Mouse (Mus musculus) layer of hippocampus, postnatal 14 days (tissue): ENCODE results near the gene Trim62. TPM values are rescaled to one million over a fixed set of nuclear protein-coding genes. Genes with fewer than 3 reads are reported as not detected.
A peak's percentile ranks its signal among the peaks of the same experiment; 100 is the strongest.

Experiments used
- DNase-seq, 2 experiments: peaks; one replicate each; pipeline ENCODE4 v3.0.0; 2021 to 2022; ENCODE audit warnings: low spot score in 2 of 2, mixed read lengths in 1 of 2
- long read RNA-seq, 2 experiments: library from polyadenylated mRNA; stranded (forward); transcript quantifications; one replicate each; pipeline ENCODE4 v2.0.0; 2021
- total RNA-seq, 2 experiments: library from RNA; stranded (reverse); gene quantifications; 2 replicates each; pipeline ENCODE4 v1.2.3; 2021

Gene Trim62
- 10 to 100 TPM; 17.8 to 19.5 TPM for total RNA-seq
- long read RNA-seq, experiment 1, transcript Trim62-201 (5 exons, 3,752 nt), result major isoform, 32 of 34 reads
- long read RNA-seq, experiment 1, partial matches to known transcripts, result 0 of 34 reads
- long read RNA-seq, experiment 1, other reads (novel, unspliced or antisense), result 2 of 34 reads
- long read RNA-seq, experiment 2, transcript Trim62-201 (5 exons, 3,752 nt), result major isoform, 27 of 33 reads
- long read RNA-seq, experiment 2, partial matches to known transcripts, result 5 of 33 reads
- long read RNA-seq, experiment 2, other reads (novel, unspliced or antisense), result 1 of 33 reads

DNA sequence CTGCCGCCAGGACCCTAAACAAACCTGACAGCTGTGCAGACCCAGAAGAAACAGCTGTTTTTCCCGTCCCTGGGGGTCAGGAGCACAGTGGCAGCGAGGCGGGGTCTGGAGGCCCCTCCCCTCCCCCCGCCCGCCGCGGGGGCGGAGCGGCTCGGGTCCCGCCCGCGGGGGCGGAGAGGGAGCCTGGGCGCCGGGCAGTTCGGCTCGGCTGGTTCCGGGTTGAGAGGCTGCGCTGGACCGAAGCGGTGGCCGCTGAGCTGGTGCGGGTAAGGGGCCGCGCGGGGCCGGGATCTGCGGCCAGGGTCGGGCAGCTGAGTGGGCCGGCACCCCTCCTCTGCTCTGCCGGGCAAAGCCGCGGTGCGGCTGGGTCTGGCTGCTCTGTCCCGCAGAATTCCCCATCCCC, at the start of gene Trim62:
TSS of gene Trim62 (plus strand) at position 202 of the 403 bp plus-strand sequence.
- peak; percentile 58 to 64 for DNase-seq

DNA sequence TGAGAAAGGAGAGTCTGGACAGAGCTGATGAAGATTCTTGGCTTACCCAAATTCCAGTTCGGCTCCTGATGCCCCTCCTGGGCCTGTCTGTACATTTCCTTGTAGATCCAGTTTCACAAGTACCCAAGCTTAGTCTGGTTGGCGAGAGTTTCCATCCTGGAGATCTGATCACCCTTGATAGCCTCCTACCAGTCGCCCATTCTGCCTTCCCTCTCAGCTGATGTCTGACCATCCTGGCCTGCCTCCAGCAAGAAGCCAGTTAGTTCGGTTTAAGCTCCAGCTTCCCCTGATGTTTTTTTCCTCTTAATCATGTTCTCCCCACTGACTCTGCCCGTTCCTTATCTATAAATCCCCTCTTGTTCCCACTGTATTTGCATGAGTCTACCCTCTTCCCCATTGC, 45.2 kb upstream of the Trim62 start:
- DNase-seq, result no peak

DNA sequence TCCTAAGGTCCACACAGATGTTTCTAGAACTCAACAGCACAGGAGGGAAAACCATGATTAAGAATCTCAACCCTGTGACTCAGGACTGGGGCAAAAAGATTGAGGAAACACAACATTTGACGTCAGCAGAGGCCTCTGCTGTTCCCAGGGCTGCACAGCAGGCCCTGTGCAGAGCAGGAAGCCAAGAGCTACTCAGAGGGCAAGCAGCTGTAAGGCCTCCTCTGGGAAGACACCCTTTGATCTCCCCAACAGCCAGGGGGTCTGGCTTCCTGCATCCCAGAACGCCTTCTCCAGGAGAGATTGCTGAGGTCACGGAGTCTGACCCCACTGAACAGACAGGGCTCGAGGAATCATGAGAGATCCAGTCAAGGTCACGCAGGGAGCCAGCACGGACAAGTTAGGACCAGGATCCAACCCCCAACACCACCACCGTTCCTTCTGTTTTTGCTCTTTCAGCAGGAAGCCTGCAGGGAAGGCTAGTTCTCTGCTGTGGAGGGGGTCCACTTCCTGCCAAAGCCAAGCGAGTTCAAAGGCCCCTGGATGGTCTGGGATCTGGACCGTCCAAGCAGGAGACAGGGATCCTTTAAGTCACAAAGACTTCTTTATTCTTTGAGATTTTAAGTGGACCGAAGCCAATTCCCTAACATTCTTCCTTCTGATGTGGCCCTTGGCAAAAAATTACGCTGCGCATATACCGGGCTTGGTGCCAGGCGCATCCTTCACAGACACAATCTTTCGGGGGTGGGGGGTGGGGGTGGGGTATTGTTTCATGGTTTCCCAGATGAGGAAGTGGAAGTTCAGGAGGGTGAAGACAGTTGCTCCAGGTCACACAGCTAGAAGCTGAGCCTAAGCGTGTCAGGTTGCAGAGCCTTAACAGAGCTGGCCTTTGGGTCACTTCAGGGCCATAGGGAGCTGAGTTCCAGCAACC, 43.3 kb upstream of the Trim62 start:
- DNase-seq, result no peak

DNA sequence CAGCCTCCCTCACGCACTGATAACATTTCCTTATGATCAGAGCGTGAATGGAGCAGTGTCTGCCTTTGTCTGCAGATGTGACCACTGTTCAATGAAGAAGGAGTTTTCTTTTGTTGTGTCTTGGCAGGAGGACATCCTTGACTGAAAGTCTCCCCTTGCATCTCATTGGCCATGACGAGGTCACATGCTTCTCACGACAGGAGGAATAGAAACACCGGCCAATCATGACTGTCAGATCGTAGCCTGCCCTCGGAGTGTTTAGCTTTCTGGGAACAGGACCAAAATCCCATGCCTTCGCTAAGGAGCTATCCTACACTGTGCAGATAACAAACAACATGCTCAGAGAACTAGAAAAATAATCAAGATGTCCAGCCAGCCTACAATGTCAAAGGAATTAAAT, 42.1 kb upstream of the Trim62 start:
- DNase-seq, result no peak

- no peak for DNase-seq
These were observed 38.8 kb upstream of the Trim62 start for GRCm38 (mm10) chr4:128844566-128844965.

DNA sequence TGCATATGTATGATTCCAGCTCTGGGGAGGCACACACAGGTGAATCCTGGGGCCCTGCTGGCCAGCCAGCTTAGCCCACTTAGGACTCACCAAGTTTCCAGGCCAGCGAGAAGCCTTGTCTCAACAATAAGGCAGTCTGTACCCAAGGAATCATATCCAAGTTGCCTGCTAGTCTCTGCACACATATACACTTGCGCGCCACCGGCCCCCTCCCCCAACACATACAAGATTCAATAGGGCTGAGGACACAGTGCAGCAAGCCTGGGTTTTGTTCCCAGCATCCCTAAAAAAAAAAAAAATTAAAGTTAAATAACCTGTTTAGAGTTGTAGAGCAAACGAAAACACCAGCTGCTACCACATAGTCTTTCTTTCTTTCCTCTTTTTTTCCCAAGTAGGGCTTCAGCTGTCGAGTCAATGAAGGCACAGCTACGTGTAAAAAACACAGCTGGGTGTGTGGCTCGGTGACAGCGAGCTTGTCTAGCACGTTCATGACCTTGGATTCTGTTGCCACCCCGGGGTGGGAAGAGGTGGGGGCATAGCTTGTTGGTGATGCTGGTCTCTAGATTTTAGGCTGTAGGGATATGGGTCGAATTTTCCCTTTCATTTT, 37.9 kb upstream of the Trim62 start:
- no peak for DNase-seq

- DNase-seq, result no peak
These were observed 34.4 kb upstream of the Trim62 start for GRCm38 (mm10) chr4:128848961-128849360.

GRCm38 (mm10) chr4:128849686-128850085, 33.7 kb upstream of the Trim62 start:
- DNase-seq, result no peak

DNA sequence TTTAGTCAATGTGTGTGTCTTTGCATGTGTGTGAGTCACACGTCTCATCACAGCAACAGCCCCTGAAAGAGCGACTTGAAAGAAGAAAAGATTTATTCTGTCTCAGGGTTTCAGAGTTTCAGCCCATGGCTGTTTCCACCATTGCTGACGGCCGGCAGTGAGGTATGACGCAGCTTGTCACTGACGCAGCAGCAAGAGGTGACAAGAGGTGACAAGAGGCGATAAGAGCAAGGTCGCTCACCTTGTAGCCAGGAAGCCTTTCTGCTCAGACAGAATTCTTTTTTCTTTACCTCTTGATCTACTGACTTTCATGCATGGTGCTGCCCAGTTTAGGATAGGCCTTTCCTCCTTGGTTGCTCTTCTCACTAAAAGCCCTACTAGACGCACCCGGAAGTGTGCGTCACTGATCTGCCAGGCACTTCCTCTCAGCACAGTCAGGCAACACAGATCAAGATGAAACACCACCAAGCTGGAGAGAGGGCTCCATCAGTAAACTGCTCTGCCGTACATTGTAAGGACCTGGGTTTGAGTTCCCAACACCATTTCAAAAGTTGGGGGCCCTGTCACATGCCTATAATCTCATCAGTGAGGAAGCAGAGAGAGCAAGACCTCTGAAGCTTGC, 31.0 kb upstream of the Trim62 start:
- no peak for DNase-seq

- DNase-seq, result no peak
These were observed 30.3 kb upstream of the Trim62 start for GRCm38 (mm10) chr4:128853117-128853516.

DNA sequence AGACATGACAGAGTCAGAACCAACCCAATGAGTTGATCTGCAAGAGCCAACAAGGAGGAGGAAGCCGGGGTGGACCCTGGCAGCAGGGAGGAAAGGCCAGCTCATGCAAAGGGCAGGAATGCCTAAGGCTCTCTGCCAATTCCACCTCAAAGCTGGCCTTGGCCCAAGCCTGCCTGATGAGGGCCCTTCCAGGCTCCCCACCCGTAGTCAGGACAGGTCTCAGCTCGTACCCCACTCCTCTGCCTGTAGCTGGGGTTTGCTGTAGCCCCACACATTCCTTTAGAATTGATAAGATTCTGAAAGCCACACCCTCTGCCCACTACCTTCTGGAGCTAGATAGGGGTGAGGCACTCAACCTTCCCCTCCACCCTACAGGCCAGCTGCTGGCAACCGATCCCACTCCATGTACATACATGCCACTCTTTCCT, 27.8 kb upstream of the Trim62 start:
- DNase-seq, result no peak

DNA sequence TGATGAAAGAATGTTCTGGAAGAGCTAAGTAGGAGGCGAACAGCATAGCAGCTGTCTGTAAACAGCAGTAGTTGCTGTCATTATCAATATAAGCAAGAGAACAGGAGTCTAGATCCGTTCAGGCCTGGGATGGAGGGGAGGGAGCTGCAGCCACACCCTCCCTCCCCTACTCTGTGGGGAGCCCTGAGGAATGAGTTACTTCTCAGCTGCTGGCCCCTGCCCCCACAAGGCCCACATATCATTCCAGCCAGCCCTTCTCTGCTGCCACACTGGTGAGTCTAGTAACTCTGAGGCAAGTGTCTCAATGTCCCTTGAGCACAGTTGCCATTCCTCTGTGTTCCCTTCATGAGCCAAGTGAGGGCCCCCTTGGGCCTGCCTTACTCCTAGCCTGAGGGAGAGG, 26.2 kb upstream of the Trim62 start:
- DNase-seq, result no peak

DNA sequence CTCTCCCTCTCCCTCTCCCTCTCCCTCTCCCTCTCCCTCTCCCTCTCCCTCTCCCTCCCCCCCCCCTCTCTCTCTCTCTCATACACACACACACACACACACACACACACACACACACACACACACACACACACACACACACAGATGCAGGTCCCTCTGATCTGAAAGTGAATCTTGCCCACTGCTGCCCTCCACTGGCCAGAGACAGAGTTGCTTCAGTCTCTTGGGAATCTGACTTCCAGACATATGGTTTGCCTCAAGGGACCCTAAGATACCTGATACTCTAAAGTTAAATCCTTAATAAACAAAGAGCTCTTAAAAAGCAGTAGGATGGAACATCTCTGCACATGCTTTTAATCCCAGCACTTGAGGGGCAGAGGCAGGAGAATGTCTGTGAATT, 25.2 kb upstream of the Trim62 start:
- peak; percentile 47 to 67 for DNase-seq

DNA sequence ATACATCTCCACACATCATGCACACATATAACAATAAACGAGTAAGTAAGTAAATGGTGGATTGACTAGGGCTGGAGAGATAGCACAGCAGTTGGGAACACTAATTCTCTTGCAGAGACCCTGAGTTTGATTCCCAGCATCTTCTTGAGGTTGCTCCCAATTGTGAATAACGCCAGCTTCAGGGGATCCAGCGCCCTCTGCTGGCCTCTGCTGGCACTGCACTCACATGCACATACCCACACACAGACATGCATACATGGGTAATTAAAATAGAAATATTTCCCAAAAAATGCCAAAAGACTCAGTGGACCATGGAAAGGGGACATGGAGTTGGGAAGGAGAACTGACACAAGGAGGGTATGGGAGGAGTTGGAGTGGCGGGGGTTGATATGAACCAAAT, 24.5 kb upstream of the Trim62 start:
- no peak for DNase-seq

GRCm38 (mm10) chr4:128872992-128873391, 10.4 kb upstream of the Trim62 start:
- peak; percentile 54 to 82 for DNase-seq

DNA sequence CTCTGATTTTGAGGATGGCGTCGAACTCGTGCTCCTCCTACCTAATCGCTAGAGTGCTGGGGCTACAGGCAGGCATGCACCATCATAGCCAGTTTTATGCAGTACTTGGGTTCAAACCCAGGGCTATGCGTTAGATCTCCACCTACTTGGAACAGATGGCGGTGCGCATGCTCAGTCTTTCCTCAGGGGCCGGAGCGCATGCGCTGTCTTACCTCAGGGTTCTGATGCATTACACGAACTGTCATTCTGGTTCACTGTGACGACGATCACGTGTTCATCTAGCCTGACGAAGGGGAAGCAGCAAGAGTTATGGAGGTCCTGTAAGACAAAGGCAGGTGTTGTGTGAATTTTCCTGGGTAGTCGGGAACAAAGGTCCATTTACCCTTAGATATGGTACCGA, 9.3 kb upstream of the Trim62 start:
- DNase-seq, result no peak

DNA sequence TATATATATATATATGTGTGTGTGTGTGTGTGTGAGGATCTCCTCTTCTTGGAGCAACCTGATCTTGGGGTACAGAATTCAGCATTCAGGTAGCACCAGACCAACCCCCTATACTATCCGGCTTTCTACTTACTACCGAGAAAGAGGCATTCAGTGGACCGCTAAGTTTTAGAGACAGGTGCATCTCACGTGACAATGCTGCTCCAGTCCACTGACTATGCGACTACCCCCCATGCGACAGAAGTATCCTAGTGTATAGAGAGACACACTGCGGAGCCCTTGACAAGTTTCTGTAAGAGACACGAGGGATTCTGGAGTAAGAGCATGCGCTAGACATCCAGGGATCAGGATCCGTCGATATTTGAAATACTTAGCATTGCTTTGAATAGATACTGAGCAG, 7.9 kb upstream of the Trim62 start:
- DNase-seq, result no peak

DNA sequence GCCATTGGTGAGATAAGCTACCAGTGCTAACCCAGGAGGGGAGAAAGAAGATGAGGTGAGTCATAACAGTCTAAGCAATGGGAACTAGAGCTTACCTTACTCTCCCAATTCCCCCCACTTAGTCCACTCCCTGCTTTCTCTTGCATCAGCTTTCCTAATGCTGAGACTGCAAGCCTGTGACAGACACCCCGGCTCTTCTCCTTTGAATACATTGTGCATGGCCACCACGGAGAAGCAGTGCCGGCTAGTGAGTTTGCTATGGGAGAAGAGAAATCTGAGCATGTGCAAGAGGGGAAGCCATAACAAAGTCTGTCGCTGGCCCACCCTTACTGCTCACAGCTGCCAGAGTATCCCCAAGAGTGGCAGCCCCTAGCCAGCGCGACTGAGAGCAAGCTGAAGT, 5.9 kb upstream of the Trim62 start:
- DNase-seq, result no peak

GRCm38 (mm10) chr4:128878901-128879491, 4.4 kb upstream of the Trim62 start:
- no peak for DNase-seq

GRCm38 (mm10) chr4:128883801-128884710, 676 bp downstream of the Trim62 start:
- DNase-seq, result peak in 1 of 2 experiments; percentile 43
